Mouse (Mus musculus) erythroid progenitor cell, adult 5-6 weeks (primary cell): Measurements from ENCODE around the gene Tvp23a. TPM values are rescaled to one million over a fixed set of nuclear protein-coding genes. Genes with fewer than 3 reads are reported as not detected.

Experiments used
- ATAC-seq: replicated peaks from 2 replicates; pipeline ENCODE4 v1.8.0; 2016; ENCODE audit warnings: moderate number of reproducible peaks, mild to moderate bottlenecking, moderate TSS enrichment, inconsistent platforms; ENCODE audit not compliant: poor library complexity, low FRiP score, severe bottlenecking
- total RNA-seq, 2 experiments: library from RNA; stranded (forward) in 1 of 2; stranded (reverse) in 1 of 2; fragments of 150-400 nt in 1 of 2; fragments of 186-747, 209-891 nt in 1 of 2; gene quantifications; 2 replicates each; pipeline versions ENCODE4 v1.2.3 to v1.2.4; 2015 to 2017; ENCODE audit warnings: low replicate concordance in 2 of 2

Tvp23a gene
- total RNA-seq (2015; ENCODE audit: low replicate concordance) (not detected in 2 replicates), total RNA-seq (2017; ENCODE audit: low replicate concordance) (not detected in 2 replicates)

DNA sequence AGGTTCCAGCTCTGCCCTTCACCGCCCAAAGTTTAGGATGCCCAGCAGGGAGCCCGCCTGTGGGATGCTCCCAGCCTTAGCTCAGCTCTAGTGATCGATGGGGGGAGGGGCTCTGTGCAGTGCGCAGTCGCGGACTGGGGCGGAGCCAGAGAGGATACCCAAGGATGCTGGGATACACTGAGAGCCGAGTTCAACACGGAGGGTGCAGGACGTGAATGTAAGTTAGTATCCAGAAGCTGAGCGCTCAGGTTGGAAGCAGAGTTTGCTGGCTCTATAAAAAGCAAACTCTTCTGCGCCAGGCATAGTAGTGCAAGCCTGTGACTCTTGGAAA lies at the start of gene Tvp23a:
Gene Tvp23a (minus strand): TSS at position 99 of the 331 bp plus-strand sequence.
- no peak for ATAC-seq

DNA sequence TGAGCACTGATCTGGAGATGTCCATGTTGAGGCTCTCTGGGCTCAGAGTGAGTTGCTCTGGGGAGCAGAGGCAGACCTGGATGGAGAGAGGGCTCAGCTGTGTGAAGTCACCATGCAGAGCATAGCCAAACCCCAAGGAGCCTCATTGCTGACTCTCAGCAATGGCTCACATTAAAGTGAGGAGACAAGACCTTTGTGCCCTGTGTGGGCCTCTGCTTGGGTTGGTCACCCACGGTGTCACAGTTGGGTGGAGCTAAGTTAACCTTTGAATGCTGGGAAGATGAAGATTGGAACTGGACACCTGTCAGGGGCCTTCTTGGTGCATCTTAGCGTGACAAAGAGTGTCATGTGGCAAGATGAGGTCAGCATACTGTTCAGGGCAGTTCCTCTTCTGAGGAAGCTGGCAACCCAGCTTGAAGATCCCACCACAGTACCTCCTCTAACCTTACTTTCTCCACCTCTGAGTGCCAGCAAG lies 48.7 kb upstream of the Tvp23a start:
- ATAC-seq, result no peak

DNA sequence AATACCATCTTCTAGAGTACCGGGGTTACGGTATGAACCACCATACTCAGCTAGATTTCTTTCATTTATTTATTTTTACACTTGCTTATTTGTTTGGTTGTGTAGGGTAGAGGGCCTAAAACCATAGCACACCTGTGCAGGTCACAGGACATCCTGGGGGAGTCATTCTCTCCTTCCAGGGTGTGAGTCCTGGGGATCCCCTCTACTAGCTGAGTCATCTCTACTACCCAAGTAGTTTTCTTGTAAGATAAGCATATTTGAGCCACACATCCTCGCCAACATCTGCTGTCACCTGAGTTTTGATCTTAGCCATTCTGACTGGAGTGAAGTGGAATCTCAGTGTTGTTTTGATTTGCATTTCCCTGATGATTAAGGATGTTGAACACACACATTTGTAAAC lies 45.4 kb upstream of the Tvp23a start:
- ATAC-seq, result no peak

DNA sequence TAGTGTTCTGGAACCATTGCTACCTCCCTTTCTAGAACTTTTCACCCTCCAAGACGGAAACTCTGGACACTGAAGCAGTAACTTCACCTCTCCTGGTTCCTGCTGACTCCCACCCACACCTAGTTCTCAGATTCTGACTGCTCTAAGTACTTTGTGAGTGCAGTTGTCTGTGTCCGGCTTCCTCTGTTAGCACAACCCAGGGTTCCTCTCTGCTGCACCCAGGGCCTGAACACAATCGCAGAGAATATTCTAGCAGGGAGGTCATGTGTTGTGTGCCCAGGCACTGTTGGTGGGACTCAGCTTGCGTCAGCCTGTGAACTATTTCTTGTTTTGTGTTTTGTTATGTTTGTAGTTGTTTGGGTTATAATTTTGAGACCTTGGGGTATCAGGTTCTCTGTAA lies 44.6 kb upstream of the Tvp23a start:
- ATAC-seq, result no peak

DNA sequence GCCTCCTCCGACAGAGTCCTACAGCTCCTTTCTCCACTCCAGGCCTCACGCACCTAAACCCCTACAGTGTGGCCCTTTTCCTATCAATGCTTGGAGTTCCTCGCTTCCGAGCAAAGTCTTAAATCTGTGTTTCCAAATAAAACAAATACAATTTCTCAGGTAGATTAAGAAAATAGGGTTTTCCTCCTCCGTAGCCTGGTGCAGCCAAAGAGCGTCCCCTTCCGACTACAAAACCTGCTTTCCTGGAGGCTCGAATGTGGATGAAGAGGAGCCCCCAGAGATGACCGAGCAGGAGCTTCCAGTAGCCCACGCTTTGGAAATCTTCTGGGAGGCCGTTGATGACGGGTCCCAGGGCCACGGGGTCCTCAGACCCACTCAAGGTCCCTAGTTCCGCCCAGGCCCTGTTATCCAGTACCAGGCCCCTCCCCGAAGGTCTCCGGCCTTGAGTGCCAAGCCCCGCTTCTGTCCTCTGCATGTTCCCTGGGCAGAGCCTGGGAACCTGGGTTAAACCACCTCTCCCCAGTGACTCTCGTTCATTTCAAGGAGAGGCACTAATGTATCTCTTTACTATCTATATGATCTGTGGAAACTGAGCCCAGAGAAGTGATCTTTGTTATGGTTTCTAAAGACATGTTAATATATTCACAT lies 43.5 kb upstream of the Tvp23a start:
- no peak for ATAC-seq

DNA sequence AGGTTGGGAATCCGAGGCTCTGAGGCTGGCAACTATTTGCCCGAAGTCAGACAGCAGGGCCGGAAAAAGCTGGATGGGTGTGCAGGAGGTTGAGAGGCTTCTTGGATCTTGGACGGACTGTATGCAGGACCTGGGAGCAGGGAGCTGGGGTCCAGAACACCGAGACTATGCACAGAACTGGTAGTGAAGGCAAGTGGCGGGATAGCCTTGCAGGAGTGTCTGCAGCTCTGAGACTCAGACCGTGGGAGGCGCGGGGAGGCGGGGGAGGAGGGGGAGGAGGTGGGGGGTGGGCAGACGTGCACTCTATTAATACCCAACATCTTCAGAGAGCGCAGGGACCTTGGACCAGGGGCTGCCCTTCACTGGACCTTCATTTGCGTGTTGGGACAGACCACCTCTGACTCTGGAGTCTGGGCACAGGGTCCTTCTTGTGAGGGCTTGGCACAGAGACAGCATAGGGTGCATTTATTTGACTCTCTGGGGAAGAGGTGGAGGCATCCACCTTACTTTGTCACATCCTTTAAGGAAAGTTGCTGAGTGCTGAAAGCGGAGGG lies 42.8 kb upstream of the Tvp23a start:
- no peak for ATAC-seq

DNA sequence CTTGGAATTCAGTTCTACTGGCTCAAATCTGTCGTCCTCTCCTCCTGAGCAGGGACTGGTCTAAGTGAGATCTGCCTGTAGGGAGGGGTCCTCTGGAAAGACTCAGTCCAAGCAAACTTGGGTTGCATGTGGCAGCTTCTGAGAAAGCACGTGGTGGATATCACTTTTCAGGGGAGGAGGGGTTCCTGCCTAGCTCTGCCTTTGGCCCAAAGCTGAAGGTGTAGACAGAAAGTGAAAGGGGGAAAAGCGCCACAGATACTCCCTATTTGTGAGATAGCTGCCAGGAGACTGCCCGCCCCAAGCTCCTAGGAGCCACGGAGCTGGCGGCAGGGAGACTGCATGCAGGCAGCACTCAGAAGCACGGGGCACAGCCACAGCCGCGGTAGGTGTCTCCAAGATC lies 42.3 kb upstream of the Tvp23a start:
- ATAC-seq, result no peak

DNA sequence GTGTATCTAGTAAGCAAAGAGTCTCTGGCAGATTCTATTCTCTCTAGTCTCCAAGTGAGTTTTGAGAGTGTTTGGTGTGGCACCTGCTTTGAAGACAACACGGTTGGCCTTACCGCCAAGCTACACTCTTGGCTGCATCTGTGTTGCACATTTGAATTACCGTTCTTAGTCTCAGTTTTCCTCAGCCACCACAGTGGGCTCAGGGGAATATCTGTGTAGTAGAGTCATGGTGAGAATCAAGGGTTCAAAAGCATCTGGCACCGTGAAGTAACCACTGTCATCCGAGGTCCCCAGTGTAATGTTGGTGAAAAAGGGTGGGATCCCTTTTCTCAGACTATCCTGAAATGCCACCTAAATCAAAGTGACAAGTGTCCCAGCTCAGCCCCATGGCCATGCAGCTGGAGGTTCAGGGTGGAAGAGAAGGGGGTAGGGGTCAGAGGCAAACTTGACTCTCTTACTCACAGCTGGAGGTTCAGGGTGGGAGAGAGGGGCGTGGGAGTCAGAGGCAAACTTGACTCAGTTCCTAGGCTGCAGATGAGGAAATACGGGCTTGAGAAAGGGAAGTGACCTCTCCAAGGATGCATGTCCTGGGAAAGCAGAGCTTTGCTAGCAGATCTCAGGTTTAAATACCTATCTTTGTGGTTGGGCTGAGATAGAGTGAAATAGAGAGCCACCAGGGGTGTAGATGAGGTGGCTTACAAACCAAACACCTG lies 41.8 kb upstream of the Tvp23a start:
- no peak for ATAC-seq

DNA sequence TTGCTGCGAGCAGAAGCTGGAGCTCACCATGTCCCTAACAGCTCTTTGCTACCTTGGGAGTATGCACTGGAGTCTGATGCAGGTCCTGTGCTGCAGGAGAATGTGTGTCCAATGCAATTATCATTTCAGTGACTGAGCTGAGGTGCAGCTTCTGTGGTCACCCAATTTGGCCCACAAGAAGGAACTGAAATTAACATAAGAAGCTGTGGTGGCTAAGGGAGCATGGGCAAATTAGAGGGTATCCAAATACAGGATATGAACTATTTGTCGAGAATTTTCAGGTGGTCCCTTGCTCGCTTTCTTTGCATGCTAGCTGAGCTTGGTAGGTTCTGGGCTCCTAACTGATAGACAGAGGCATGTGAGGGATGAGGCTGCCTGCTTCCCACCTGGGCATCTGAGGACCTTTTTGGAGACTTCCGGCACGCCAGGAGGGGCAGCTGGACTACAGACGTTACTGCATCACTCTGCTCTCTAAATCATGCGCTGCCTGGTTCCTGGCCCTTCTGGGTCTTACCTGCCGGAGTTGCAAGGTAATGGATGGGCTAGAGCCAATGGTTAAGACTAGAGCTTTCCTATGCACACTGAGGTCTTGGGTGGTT lies 40.8 kb upstream of the Tvp23a start:
- no peak for ATAC-seq

DNA sequence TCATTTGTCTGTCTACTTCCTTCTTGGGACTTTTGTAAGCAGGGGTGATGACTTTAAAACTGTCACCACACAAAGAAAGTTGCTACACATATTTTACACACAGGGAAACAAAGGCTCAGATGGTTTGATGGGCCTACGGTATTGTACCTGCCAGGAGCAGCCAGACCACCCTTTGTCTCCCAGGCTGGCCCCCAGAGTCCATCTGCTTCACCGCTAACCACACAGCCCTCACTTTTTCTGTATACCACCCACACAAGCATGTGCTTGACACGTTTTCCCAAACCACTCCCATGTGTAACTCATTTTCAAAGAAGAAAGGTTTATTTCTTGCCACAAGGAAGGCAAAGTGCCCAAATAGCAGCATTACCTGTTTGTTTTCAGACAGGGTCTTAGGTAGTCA lies 39.8 kb upstream of the Tvp23a start:
- no peak for ATAC-seq

DNA sequence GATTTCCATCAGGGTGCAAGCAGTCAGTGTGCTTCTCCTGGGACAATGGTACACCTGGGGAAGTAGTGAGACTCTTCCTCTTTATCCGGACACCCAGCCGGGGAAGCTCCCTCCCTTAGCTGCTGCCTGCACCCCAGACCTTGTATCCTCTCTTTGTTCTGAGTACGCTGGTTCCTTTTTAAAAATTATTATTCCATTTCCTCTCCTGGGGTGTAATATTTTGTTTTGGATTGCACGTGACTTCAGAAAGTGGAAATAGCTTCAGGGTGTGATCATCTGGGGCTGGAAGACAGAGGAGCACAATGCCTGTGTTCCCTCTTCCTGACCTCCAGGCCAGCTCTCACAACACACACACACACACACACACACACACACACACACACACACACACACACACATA lies 35.2 kb upstream of the Tvp23a start:
- ATAC-seq, result no peak

DNA sequence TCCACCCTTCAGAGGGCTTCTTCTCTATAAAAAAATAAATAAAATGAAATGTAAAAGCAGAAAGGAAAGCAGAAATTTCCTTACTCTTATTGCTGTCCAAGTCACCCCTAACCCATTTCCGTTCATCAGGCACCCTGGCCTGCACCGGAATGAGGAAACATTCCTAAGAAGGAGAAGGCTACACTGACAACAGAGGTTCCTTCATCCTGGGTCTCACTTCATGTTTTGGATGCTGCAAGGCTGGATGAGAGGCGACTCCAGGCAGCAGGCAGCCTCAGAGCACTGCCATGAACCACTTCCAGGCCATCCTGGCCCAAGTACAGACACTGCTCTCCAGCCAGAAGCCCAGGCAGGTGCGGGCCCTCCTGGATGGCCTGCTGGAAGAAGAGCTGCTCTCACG lies 32.7 kb upstream of the Tvp23a start, which contains the start of gene Ciita:
Gene Ciita (plus strand): TSS at position 203 of the 400 bp plus-strand sequence.
- no peak for ATAC-seq

DNA sequence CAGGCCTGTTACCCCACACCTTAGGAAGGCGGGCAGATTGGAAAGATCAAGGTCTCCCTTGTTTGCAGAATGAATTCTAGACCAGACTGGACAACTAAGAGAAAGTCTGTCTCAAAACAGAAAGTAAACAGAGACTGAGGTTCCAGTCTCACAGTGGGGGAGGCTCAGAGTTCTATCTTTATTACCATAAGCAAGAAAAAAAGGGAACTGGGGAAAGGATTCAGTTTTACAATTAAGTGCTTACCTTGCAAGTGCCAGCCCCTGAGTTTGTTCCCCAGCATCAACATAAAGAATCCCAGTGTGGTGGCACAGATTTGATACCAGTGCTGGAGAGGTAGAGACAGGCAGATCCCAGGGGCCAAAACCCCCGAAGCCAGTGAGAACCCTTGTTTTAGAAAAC lies 28.8 kb upstream of the Tvp23a start:
- ATAC-seq, result no peak

DNA sequence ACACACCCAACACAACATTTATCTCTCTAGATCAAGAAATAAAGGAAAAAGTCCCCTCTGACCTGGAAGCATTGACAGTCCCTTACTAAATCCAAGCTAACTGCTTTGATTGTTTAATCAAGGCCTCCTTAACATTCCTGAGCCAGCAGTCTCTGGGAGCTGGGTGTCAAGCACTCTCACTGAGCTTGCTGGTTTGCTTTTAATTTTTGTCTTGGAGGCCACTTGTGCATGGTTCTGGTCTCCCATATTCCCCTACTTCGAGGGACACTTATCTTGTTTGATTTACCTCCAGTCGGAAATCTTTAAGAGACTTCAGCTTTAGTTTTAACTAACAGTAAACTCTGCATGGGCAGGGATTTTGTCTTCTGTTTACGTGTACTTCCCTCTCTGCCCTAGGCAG lies 27.8 kb upstream of the Tvp23a start:
- no peak for ATAC-seq

DNA sequence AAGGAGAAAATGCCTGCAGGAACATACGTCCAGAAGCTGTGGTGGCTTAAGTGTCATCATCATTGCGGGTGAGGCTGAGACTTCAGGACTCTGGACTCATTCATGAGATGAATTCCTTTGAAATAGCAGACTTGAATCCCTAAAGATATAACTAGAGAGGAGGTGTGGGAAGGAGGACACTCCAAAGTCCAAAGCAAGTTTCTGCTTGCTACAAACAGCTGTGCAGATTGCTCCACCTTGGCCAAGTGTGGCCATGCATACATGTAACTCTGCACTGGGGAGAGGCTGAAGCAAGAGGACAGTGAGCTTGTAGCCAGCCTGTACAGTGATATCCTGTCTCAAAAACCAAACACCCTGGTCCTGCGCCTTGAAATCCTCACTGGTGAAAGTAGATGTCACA lies 24.8 kb upstream of the Tvp23a start:
- no peak for ATAC-seq

DNA sequence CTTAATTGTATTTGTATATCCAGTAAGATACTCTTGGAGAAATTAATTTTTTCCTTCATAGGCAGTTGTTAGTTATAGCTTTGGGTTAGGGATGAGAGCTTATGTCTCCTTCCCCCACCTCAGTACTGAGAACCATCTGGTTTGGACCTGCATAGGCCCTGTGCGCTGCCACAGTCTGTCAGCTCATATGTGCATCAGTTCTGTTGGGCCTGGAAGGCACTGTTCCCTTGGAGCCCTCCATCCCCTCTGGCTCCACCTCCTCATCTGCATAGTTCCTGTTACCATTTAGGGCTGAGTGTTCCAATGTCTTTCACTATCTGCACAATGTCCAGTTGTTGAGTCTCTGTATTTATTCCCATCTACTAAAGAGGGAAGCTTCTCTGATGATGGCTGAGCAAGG lies 21.0 kb upstream of the Tvp23a start:
- ATAC-seq, result no peak

DNA sequence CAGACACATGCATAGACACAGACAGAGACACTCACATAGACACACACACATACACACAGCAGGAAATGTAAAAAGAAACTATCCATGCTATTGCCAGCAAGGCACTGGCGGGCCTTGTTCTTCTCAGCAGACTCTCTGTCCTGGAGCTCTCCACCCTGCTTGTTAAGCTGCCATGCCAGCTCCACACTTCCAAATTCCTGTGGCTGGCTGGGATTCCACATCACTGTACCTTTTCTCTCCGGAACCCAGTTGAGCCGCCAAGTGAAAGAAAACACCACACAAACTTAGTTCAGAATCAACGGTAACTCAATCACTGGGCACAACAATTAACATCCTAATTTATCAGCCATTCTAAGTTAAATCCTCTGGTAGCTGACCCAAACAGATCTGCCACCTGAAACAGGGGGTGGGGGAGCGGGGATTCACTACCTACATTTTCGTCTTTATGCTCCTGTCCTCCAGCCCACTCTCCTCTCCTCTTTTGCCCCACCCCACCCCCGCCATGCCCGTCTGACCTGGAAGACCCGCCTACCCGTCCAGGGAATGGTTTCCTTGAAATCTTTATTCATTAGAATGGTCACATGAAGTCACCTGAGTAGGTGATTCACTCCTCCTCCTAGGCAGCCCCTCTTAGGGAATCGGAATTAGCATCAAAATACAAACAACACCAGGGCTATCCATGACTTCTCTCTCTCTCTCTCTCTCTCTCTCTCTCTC lies 20.4 kb upstream of the Tvp23a start:
- ATAC-seq, result no peak

DNA sequence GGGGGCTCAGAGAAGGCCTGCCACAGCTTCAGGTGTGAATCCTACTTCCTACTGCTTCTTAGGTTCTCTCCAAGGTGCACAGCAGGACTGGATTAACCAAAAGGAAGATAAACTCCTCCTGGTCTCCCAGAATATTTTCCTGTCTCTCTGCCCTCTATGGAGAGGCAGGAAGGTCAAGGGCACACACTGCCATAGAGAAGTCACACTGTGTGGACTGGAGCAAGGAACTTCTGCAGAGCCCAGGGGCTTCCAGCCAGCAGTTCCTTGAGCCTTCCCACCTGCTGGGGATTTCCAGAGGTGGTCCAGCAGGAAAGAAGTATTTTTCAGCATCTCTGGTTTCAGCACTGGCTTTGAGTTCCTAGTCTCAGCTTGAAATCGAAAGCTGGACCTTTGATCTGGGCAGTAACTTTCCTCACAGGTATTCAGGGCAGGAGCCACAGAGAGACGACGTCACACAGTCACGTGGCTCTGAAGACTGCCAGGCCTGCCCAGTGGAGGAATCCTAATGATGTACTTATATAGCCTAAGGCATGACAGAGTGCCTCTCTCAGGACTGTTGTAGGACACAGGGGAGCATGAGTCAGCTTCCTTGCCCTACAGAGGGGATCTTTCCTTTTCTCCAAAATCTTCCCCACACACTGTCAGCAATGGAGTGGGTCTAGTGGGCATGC lies 18.0 kb upstream of the Tvp23a start:
- ATAC-seq, result no peak

DNA sequence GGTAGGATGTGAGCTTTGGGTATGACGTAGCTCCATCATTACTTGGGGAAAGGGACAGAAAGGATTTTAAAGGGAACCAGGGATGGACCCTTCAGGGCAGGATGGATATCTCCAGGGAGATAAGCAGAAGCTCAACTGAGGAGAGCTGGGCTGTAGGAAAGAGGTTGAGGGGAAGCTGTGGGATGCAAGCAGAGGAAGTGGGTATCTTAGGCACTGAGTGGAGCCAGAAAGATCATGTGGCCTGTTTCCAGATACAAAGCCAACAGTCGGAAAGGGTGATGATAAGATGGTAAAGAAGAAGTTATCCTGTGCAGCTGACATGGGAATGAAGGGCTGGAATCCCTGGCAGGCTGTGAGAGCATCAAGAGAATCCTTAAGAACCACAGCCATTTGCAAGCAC lies 14.0 kb upstream of the Tvp23a start:
- ATAC-seq, result no peak

DNA sequence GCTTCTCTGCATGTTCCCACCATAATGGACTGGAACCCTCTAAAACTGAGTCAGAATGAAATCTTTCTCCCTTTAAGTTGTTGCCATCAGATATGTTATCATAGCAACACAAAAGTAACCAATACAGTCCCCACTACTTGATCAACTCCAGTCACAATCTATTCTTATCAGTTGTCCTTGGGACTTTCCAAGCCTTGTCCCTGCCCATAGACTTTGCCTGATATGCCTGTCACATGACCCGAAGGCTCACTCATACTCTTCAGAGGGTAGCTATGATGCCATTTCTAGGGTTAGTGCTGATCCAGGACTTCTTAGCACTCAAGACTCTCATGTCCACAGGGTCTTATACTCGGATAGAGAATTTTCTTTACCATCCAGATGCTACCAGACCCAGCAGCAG lies 13.0 kb upstream of the Tvp23a start:
- no peak for ATAC-seq
